Mouse (Mus musculus): ENCODE measurements around the gene Klra10. TPM values are rescaled to one million over a fixed set of nuclear protein-coding genes. Genes with fewer than 3 reads are reported as not detected.
"Not testable (repeated sequence)": the region's sequence is repeated elsewhere in the genome, so short reads cannot be mapped to it uniquely, and the experiment has no call there.

The Klra10 gene
- not detected in 2 replicates for polyA plus RNA-seq (2014; fragmentation: Nextera tagmentation; extraction: Ambion mirVana)

GRCm38 (mm10) chr6:130281828-130282227, at the start of gene Klra10:
Klra10 (minus strand) TSS chr6:130281928.
- 70% methylated on average over 1 of the region's 1 CpGs for WGBS
- DNase-seq (ENCODE audit: low spot score); H3K36me3 ChIP-seq (ENCODE audit: control insufficient read depth, insufficient read depth, low read length); H3K9me3 ChIP-seq (ENCODE audit: control insufficient read depth, low read length); H3K9ac ChIP-seq (ENCODE audit: low read depth, low read length); ATAC-seq (replicated peaks; ENCODE audit: low FRiP score); H3K4me3 ChIP-seq (ENCODE audit: low read depth, low read length); H3K4me1 ChIP-seq (replicated peaks; ENCODE audit: control insufficient read depth, insufficient read depth, low read length); H3K4me2 ChIP-seq; H3K27me3 ChIP-seq (replicated peaks; ENCODE audit: control insufficient read depth, insufficient read depth, low read length); H3K27ac ChIP-seq (ENCODE audit: low read depth, low read length): not testable (repeated sequence)

DNA sequence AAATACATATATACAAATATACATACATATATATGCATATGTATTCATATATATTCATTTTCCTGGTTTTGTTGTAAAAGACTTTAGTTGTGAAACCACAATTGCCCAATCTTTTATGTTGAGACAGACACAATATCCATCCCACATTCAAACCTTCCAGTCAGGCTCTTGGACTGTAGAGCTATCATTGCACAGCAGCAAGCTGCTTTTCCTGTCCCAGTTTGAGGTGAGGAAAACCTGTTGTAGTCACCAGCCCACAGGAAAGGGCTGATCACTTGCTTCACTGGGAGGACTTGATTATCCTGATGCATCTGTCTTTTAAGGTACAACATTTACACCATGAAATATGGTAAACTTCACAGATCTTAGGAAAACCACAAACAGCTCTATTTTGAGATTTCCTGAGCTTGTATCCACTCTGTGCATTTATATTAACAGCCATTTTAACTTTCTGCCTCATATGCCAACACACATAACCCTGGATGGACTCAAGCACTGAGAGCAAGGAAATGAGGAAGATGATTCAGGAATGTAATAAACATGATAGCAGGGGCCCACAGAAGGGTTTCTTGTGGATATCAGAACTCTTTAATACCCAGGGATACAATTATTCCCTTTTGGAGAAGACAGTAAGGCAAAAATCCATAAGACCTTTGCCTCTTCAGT, 6.4 kb upstream of the Klra10 start:
- Histone ChIP-seq H3K27ac (ENCODE audit: low read depth, low read length) (no peak overlapping the region), H3K9me3 (ENCODE audit: control insufficient read depth, low read length) (no peaks in the 10 kb centered on the region), H3K36me3 (ENCODE audit: control insufficient read depth, insufficient read depth, low read length) (no peaks in the 10 kb centered on the region), H3K4me2 (no peak overlapping the region), H3K4me3 (ENCODE audit: low read depth, low read length) (no peak overlapping the region), H3K27me3 (replicated peaks; ENCODE audit: control insufficient read depth, insufficient read depth, low read length) (no peaks in the 10 kb centered on the region), H3K9ac (ENCODE audit: low read depth, low read length) (no peak overlapping the region), H3K4me1 (replicated peaks; ENCODE audit: control insufficient read depth, insufficient read depth, low read length) (no peaks in the 10 kb centered on the region)
- DNase-seq (ENCODE audit: low spot score): no peak
- no peak for ATAC-seq (replicated peaks; ENCODE audit: low FRiP score)

DNA sequence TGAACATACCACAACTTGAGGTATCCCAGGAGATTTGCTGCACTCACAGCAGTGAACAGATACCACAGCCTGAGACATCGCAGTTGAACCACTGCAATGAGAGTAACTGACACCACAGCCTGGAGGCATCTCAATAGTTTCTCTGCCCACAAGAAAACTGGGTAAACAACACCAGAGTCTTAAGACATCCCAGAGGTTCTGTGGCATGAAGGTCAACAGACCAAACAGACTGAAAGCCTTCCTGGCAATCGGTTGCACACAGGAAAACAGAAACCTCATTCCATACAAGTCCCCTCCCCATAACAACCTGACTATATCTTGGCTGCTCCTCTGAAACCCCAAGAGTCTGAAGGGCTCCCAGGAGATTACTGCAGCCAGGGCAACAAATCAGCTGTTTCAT, 26.4 kb downstream of the Klra10 start:
- no peak for DNase-seq (ENCODE audit: low spot score)
- no peak overlapping the region for H3K9ac ChIP-seq (ENCODE audit: low read depth, low read length)
- no peak for ATAC-seq (replicated peaks; ENCODE audit: low FRiP score)
- H3K4me3 ChIP-seq (ENCODE audit: low read depth, low read length): no peak overlapping the region
- no peaks in the 10 kb centered on the region for H3K27me3 ChIP-seq (replicated peaks; ENCODE audit: control insufficient read depth, insufficient read depth, low read length)
- no peaks in the 10 kb centered on the region for H3K36me3 ChIP-seq (ENCODE audit: control insufficient read depth, insufficient read depth, low read length)
- H3K9me3 ChIP-seq (ENCODE audit: control insufficient read depth, low read length): peaks cover 9% of the 10 kb centered on the region; the same call in 1 of the 2 replicates
- no peak overlapping the region for H3K27ac ChIP-seq (ENCODE audit: low read depth, low read length)
- 84% methylated on average over 2 of the region's 2 CpGs for WGBS
- H3K4me2 ChIP-seq: no peak overlapping the region
- H3K4me1 ChIP-seq (replicated peaks; ENCODE audit: control insufficient read depth, insufficient read depth, low read length): no peaks in the 10 kb centered on the region

GRCm38 (mm10) chr6:130237536-130237935, 44.2 kb downstream of the Klra10 start:
- H3K4me2 ChIP-seq: no peak overlapping the region
- no peaks in the 10 kb centered on the region for H3K9me3 ChIP-seq (ENCODE audit: control insufficient read depth, low read length)
- no peak overlapping the region for H3K9ac ChIP-seq (ENCODE audit: low read depth, low read length)
- H3K27ac ChIP-seq (ENCODE audit: low read depth, low read length): no peak overlapping the region
- no peak for DNase-seq (ENCODE audit: low spot score)
- H3K4me3 ChIP-seq (ENCODE audit: low read depth, low read length): no peak overlapping the region
- no peak for ATAC-seq (replicated peaks; ENCODE audit: low FRiP score)
- 64% methylated on average over 2 of the region's 2 CpGs for WGBS
- H3K27me3 ChIP-seq (replicated peaks; ENCODE audit: control insufficient read depth, insufficient read depth, low read length): no peaks in the 10 kb centered on the region
- no peaks in the 10 kb centered on the region for H3K36me3 ChIP-seq (ENCODE audit: control insufficient read depth, insufficient read depth, low read length)
- no peaks in the 10 kb centered on the region for H3K4me1 ChIP-seq (replicated peaks; ENCODE audit: control insufficient read depth, insufficient read depth, low read length)

DNA sequence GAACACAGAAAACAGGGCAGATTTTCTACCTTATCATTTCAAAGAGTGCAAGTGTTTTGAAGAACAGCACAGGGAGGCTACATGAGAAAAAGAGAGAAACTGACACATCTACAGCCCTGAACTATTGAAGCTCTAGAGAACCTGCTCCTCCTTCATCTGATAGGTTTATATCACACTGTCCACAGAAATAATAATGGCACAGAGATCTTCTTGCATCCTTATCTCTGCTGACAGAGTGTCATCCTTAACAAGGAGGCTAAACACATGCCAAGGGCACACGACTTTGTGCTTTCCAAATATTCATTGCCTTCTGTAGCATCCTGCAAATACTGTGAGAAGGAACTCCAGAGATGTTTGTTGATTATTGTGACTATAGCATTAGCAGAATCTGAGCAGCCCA, 45.1 kb downstream of the Klra10 start:
- WGBS: 39% methylated on average over 1 of the region's 1 CpGs
- Histone ChIP-seq H3K4me3 (ENCODE audit: low read depth, low read length) (no peak overlapping the region), H3K9me3 (ENCODE audit: control insufficient read depth, low read length) (no peaks in the 10 kb centered on the region), H3K27ac (ENCODE audit: low read depth, low read length) (no peak overlapping the region), H3K4me1 (replicated peaks; ENCODE audit: control insufficient read depth, insufficient read depth, low read length) (no peaks in the 10 kb centered on the region), H3K36me3 (ENCODE audit: control insufficient read depth, insufficient read depth, low read length) (no peaks in the 10 kb centered on the region), H3K4me2 (no peak overlapping the region), H3K27me3 (replicated peaks; ENCODE audit: control insufficient read depth, insufficient read depth, low read length) (no peaks in the 10 kb centered on the region), H3K9ac (ENCODE audit: low read depth, low read length) (no peak overlapping the region)
- DNase-seq (ENCODE audit: low spot score) (no peak), ATAC-seq (replicated peaks; ENCODE audit: low FRiP score) (no peak)

GRCm38 (mm10) chr6:130233222-130233621, 48.5 kb downstream of the Klra10 start, which contains the start of gene Klra7:
Klra7 (minus strand) TSS chr6:130233322.
- Histone ChIP-seq H3K9ac (ENCODE audit: low read depth, low read length) (no peak within 1 kb of the TSS), H3K4me2 (no peak within 1 kb of the TSS), H3K9me3 (ENCODE audit: control insufficient read depth, low read length) (no peaks in the 10 kb centered on the region), H3K27me3 (replicated peaks; ENCODE audit: control insufficient read depth, insufficient read depth, low read length) (no peaks in the 10 kb centered on the region), H3K27ac (ENCODE audit: low read depth, low read length) (no peak within 1 kb of the TSS), H3K4me1 (replicated peaks; ENCODE audit: control insufficient read depth, insufficient read depth, low read length) (no peaks in the 10 kb centered on the region), H3K4me3 (ENCODE audit: low read depth, low read length) (no peak within 1 kb of the TSS), H3K36me3 (ENCODE audit: control insufficient read depth, insufficient read depth, low read length) (no peaks in the 10 kb centered on the region)
- ATAC-seq (replicated peaks; ENCODE audit: low FRiP score) (no peak), DNase-seq (ENCODE audit: low spot score) (no peak)

Other genes with a start within 250 kb of the Klra10 start
- gene Klra4, start 214.7 kb downstream of the Klra10 start, polyA plus RNA-seq (2014; fragmentation: Nextera tagmentation; extraction: Ambion mirVana): not detected in 2 replicates
- not detected in 2 replicates for gene Klra8, start 152.0 kb downstream of the Klra10 start, polyA plus RNA-seq (2014; fragmentation: Nextera tagmentation; extraction: Ambion mirVana)
- not detected in 2 replicates for gene Klra9, start 88.8 kb downstream of the Klra10 start, polyA plus RNA-seq (2014; fragmentation: Nextera tagmentation; extraction: Ambion mirVana)
- not detected in 2 replicates for gene Klra7, start 48.6 kb downstream of the Klra10 start, polyA plus RNA-seq (2014; fragmentation: Nextera tagmentation; extraction: Ambion mirVana)
- not detected in 2 replicates for gene Klra3, start 55.6 kb upstream of the Klra10 start, polyA plus RNA-seq (2014; fragmentation: Nextera tagmentation; extraction: Ambion mirVana)
- gene Klra1, start 104.9 kb upstream of the Klra10 start, polyA plus RNA-seq (2014; fragmentation: Nextera tagmentation; extraction: Ambion mirVana): not detected in 2 replicates

Measured in liver, embryonic 11.5 days (tissue).